Mouse (Mus musculus) megakaryocyte, embryonic 14.5 days (primary cell): ENCODE results near the gene Sim2.

Experiments used
- FLI1 ChIP-seq: IDR thresholded peaks from 2 replicates; pipeline ENCODE4 v1.6.1; 2012; ENCODE audit warnings: low read length, inconsistent platforms, mixed read lengths
- GATA1 ChIP-seq: IDR thresholded peaks from 3 replicates; pipeline ENCODE4 v1.6.1; 2012; ENCODE audit warnings: mixed read lengths, low read length, inconsistent platforms, borderline replicate concordance

GRCm38 (mm10) chr16:94082960-94083847 lies 1.5 kb upstream of the Sim2 start:
- TF ChIP-seq GATA1 (no peak), FLI1 (no peak)
